Mouse (Mus musculus) liver, embryonic 14.5 days (tissue): ENCODE measurements around the gene Ocln. TPM values are rescaled to one million over a fixed set of nuclear protein-coding genes. Genes with fewer than 3 reads are reported as not detected.
"Not testable (repeated sequence)": the region's sequence is repeated elsewhere in the genome, so short reads cannot be mapped to it uniquely, and the experiment has no call there.

Experiments
- ATAC-seq: fragments of 200-750 bp; cut with Nextera tagmentation; 2 replicates; pipeline ENCODE4 v1.8.0; 2017; ENCODE audit warnings: moderate number of reproducible peaks, mild to moderate bottlenecking, moderate library complexity; ENCODE audit not compliant: insufficient read depth
- DNase-seq, 3 experiments: peaks; one replicate each; pipeline ENCODE4 v3.0.0-alpha.2; 2012 to 2013; ENCODE audit warnings: low read depth in 3 of 3, low spot score in 3 of 3
- H3K27ac ChIP-seq: fragments of 300-500 bp; sonication (generic); 2 replicates; pipeline ENCODE4 v1.5.1; 2014; ENCODE audit warnings: moderate library complexity, mild to moderate bottlenecking, control low read depth, inconsistent platforms
- H3K27me3 ChIP-seq: fragments of 300-500 bp; sonication (generic); 2 replicates; pipeline ENCODE4 v1.6.1; 2014; ENCODE audit warnings: mild to moderate bottlenecking, low read length, moderate library complexity; ENCODE audit not compliant: control insufficient read depth, insufficient read depth
- H3K36me3 ChIP-seq: fragments of 300-500 bp; sonication (generic); replicated peaks from 2 replicates; pipeline ENCODE4 v1.6.1; 2014; ENCODE audit warnings: low read depth; ENCODE audit not compliant: control insufficient read depth, insufficient read depth
- H3K4me1 ChIP-seq, 2 experiments: fragments of 200-500 bp in 1 of 2; fragments of 300-500 bp in 1 of 2; sonication (generic) in 1 of 2; replicated peaks; 2 replicates each; pipeline ENCODE4 v1.6.1; 2012 to 2014; ENCODE audit warnings: antibody characterized with exemption in 1 of 2, inconsistent platforms in 1 of 2, low read length in 1 of 2; ENCODE audit not compliant: control insufficient read depth in 2 of 2, insufficient read depth in 2 of 2
- H3K4me2 ChIP-seq: fragments of 300-500 bp; sonication (generic); 2 replicates; pipeline ENCODE4 v1.6.1; 2014; ENCODE audit warnings: low read depth, mild to moderate bottlenecking, control low read depth, moderate library complexity
- H3K4me3 ChIP-seq, 2 experiments: fragments of 200-500 bp in 1 of 2; fragments of 300-500 bp in 1 of 2; sonication (generic) in 1 of 2; 2 replicates each; pipeline ENCODE4 v1.5.1; 2012 to 2014; ENCODE audit warnings: low read depth in 2 of 2, low read length in 2 of 2, mild to moderate bottlenecking in 2 of 2, control low read depth in 1 of 2, inconsistent platforms in 1 of 2, moderate library complexity in 1 of 2; ENCODE audit not compliant: insufficient read depth in 1 of 2
- H3K9ac ChIP-seq: fragments of 300-500 bp; sonication (generic); replicated peaks from 2 replicates; pipeline ENCODE4 v1.6.1; 2014; ENCODE audit warnings: mild to moderate bottlenecking, control low read depth, moderate library complexity
- H3K9me3 ChIP-seq: fragments of 300-500 bp; sonication (generic); 2 replicates; pipeline ENCODE4 v1.6.1; 2016; ENCODE audit warnings: low read length, mixed read lengths; ENCODE audit not compliant: control insufficient read depth
- CTCF ChIP-seq: IDR thresholded peaks from 2 replicates; pipeline ENCODE4 v1.5.1; 2016; ENCODE audit warnings: antibody characterized with exemption, low read depth, control low read depth
- EP300 ChIP-seq: IDR thresholded peaks from 2 replicates; pipeline ENCODE4 v1.6.1; 2016; ENCODE audit warnings: antibody characterized with exemption, low read depth
- WGBS: fragments of 180-500 bp; shearing (Covaris S2); extraction: QIAGEN DNeasy Blood & Tissue Kit; methylation state at CpG from one replicate; pipeline ENCODE4 v1.1.7; 2014; ENCODE audit not compliant: insufficient replicate concordance; 5-methylcytosine and 5-hydroxymethylcytosine counted together
- polyA plus RNA-seq, 2 experiments: library from polyadenylated mRNA; depleted of rRNA in 1 of 2; stranded (reverse) in 1 of 2; unstranded in 1 of 2; fragments of >200 nt; fragmentation: Nextera tagmentation in 1 of 2; extraction: Ambion mirVana in 1 of 2; gene quantifications; 2 replicates each; pipeline versions ENCODE4 v1.2.1 to v1.2.3; 2012 to 2014

Gene Ocln
- polyA plus RNA-seq, 2 experiments, result 2.4 to 4.8 TPM

DNA sequence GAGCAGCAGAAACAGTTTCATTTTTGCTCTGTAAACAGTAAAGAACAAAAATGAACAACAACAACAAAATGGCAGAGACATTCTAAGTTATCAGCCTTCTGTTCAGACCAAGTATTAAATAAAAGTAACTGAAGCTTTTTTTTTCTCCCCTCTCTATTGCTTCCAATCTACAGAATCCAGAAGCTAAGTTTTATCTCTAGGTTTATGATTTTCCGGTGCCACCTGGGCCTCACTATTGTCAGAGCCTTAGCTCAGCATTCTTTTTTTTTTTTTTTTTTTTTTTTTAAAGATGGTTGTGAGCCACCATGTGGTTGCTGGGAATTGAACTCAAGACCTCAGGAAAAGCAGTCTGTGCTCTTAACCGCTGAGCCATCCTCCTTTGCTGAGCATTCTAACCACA, 39.7 kb downstream of the Ocln start:
- no peak for DNase-seq
- Histone ChIP-seq H3K27me3 (no peaks in the 10 kb centered on the region), H3K27ac (peak overlapping the region; percentile 61), H3K9me3 (no peaks in the 10 kb centered on the region), H3K4me1 (peaks cover 12 to 28% of the 10 kb centered on the region in 2 experiments), H3K4me3 (no peak overlapping the region), H3K36me3 (no peaks in the 10 kb centered on the region), H3K4me2 (peak overlapping the region; percentile 54), H3K9ac (no peak overlapping the region)
- ATAC-seq, result no peak; the same call in 1 of the 2 replicates
- TF ChIP-seq EP300 (no peak; the same call in 1 of the 2 replicates), CTCF (no peak)
- WGBS, result 46% methylated on average over 2 of the region's 2 CpGs

DNA sequence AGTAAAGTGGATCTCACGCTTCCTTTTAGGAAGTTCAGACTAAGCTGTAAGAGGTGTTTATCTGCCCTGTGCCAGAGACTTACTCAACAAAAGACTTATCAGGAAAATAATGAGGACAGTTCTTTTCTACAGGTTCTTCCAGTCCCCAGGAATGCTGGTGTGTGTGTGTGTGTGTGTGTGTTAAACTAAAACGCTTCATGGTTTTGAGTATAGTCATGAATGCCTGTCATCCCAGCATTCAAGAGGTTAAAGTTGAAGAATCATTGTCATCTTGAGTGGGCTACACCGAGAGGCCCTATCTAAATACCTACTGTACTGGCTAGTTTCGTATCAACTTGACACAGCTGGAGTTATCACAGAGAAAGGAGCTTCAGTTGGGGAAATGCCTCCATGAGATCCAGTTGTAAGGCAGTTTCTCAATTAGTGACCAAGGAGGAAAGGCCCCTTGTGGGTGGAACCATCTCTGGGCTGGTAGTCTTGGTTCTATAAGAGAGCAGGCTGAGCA, 40.6 kb downstream of the Ocln start:
- H3K4me2 ChIP-seq, result peak overlapping the region; percentile 28
- H3K4me1 ChIP-seq, result peaks cover 12 to 26% of the 10 kb centered on the region in 2 experiments
- DNase-seq (peak in 1 of 3 experiments; percentile 32), ATAC-seq (peak; percentile 91)
- no peaks in the 10 kb centered on the region for H3K9me3 ChIP-seq
- peak overlapping the region; percentile 39 for H3K27ac ChIP-seq
- H3K9ac ChIP-seq, result no peak overlapping the region
- H3K36me3 ChIP-seq, result no peaks in the 10 kb centered on the region
- TF ChIP-seq CTCF, result no peak
- peak; percentile 75 for TF ChIP-seq EP300
- no peak overlapping the region for H3K4me3 ChIP-seq
- 22% methylated on average over 4 of the region's 4 CpGs for WGBS
- no peaks in the 10 kb centered on the region for H3K27me3 ChIP-seq

DNA sequence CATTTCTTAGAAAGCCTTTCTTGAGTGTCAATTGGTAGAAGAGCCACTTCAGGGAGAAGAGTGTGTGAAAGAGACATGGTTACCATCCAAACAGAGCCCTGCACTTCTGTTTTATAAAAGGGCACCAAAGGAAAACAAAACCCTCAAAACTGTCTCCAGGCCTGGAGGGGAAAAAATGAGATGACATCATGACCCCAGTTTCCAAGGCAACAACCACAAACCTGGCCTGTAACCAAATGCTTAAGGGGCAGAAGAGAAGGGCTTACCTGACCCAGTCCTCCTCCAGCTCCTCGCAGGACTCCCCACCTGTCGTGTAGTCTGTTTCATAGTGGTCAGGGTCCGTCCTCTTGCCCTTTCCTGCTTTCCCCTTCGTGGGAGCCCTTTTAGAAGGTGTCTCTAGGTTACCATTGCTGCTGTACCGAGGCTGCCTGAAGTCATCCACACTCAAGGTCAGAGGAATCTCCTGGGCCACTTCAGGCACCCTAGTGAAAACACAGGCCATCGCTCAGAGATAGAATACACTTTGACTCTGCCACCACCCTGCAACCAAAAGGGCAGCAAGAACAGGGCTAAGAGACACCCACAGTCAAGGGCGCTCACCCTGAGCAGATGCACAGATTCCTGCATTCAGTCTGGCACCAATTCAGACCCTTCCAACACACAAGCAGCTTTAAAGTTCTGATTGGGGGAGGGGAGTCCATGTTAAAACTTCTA, 41.2 kb downstream of the Ocln start:
- H3K27me3 ChIP-seq, result no peaks in the 10 kb centered on the region
- H3K4me2 ChIP-seq, result peak overlapping the region; percentile 28; the same call in 1 of the 2 replicates
- DNase-seq (no peak), ATAC-seq (peak; percentile 3; the same call in 1 of the 2 replicates)
- 53% methylated on average over 7 of the region's 7 CpGs for WGBS
- H3K36me3 ChIP-seq, result no peaks in the 10 kb centered on the region
- no peaks in the 10 kb centered on the region for H3K9me3 ChIP-seq
- peak overlapping the region; percentile 39 for H3K27ac ChIP-seq
- no peak overlapping the region for H3K9ac ChIP-seq
- TF ChIP-seq EP300 (no peak), CTCF (no peak)
- no peak overlapping the region for H3K4me3 ChIP-seq
- peaks cover 12 to 26% of the 10 kb centered on the region in 2 experiments for H3K4me1 ChIP-seq

DNA sequence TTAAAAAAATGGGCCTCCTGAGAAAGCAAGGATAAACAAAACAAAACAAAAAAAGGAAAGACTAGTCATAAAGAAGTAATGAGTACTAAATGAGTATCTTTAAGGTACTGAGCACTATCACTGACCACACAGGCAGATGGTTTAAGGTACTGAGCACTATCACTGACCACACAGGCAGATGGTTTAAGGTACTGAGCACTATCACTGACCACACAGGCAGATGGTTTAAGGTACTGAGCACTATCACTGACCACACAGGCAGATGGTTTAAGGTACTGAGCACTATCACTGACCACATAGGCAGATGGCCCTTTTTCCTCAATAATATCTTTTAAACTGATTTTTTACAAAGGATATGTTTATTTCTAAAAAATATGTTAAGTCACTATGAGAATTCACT, 52.9 kb downstream of the Ocln start:
- not testable (repeated sequence) for H3K4me2 ChIP-seq, H3K9me3 ChIP-seq, DNase-seq, H3K27ac ChIP-seq, H3K27me3 ChIP-seq, H3K9ac ChIP-seq, H3K4me3 ChIP-seq, H3K36me3 ChIP-seq, H3K4me1 ChIP-seq
- ATAC-seq, result peak; percentile 26; the same call in 1 of the 2 replicates

DNA sequence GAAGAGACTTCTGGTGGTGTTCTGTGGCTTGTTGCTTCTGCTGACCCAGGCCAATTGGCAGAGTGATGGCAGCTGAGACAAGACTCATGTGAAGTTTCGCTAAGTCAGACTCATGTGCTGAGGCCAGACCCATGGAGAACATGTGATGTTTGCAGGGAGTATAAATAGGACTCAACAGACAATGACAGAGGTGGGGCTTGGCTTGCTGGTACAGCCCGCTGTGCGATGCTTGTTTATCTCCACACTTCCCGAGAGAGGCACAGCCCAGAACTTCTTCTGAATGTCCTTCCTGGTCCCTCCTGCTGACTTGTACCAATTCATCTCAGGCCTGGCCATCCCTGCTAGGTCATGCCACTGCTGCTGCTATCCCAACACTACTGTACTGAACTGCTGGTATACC, 57.2 kb downstream of the Ocln start:
- Histone ChIP-seq H3K4me2 (no peak overlapping the region), H3K4me1 (peaks cover 0 to 13% of the 10 kb centered on the region in 2 experiments; a peak in 3 of 4 replicates), H3K27ac (no peak overlapping the region), H3K4me3 (no peak overlapping the region), H3K9ac (no peak overlapping the region), H3K36me3 (no peaks in the 10 kb centered on the region), H3K27me3 (no peaks in the 10 kb centered on the region), H3K9me3 (no peaks in the 10 kb centered on the region)
- ATAC-seq, result no peak
- DNase-seq, result no peak
- WGBS, result 48% methylated on average over 4 of the region's 4 CpGs
- TF ChIP-seq CTCF (no peak), EP300 (no peak)
